Mouse (Mus musculus) bone marrow, adult 2 months (tissue): Measurements from ENCODE around the gene Gtf3c2. TPM values are rescaled to one million over a fixed set of nuclear protein-coding genes. Genes with fewer than 3 reads are reported as not detected.

ENCODE experiments used
- H3K27ac ChIP-seq: fragments of 200-500 bp; 2 replicates; pipeline ENCODE4 v1.5.1; 2012; ENCODE audit warnings: low read depth, mild to moderate bottlenecking, control low read depth, inconsistent platforms, low read length; ENCODE audit not compliant: control insufficient read depth, poor library complexity, insufficient read depth
- H3K4me1 ChIP-seq: fragments of 200-500 bp; 2 replicates; pipeline ENCODE4 v1.6.1; 2011; ENCODE audit warnings: low read length; ENCODE audit not compliant: control insufficient read depth, insufficient read depth
- H3K4me3 ChIP-seq: fragments of 200-500 bp; replicated peaks from 2 replicates; pipeline ENCODE3; 2011; ENCODE audit warnings: mild to moderate bottlenecking, low read depth, low read length, control low read depth; ENCODE audit not compliant: control insufficient read depth
- CTCF ChIP-seq: fragments of 200-500 bp; IDR thresholded peaks from 2 replicates; pipeline ENCODE4 v1.5.1; 2011; ENCODE audit warnings: low read length, control low read depth; ENCODE audit not compliant: control insufficient read depth, insufficient read depth
- POLR2A ChIP-seq: fragments of 200-500 bp; IDR thresholded peaks from 2 replicates; pipeline ENCODE4 v1.6.1; 2011; ENCODE audit warnings: low read depth, mild to moderate bottlenecking, control low read depth, low read length, borderline replicate concordance; ENCODE audit not compliant: control insufficient read depth
- WGBS: fragments of 180-500 bp; shearing (Covaris S2); methylation state at CpG from one replicate; pipeline ENCODE4 v1.1.7; 2018; 5-methylcytosine and 5-hydroxymethylcytosine counted together
- polyA plus RNA-seq: library from polyadenylated mRNA; stranded (reverse); fragments of >200 nt; gene quantifications from 2 replicates; pipeline ENCODE4 v1.2.4, GENCODE M21; 2011; ENCODE audit warnings: low replicate concordance; ENCODE audit not compliant: missing spikeins, insufficient read depth, insufficient read length

Gtf3c2 gene
- polyA plus RNA-seq, 1 experiment: 67.3 TPM

GRCm38 (mm10) chr5:31149781-31150180 is 30.2 kb downstream of the Gtf3c2 start:
- no peak for TF ChIP-seq POLR2A
- TF ChIP-seq CTCF: no peak
- H3K4me1 ChIP-seq: peaks cover 2% of the 10 kb centered on the region
- H3K27ac ChIP-seq: no peak overlapping the region
- WGBS: 82% methylated on average over 4 of the region's 4 CpGs
- no peak overlapping the region for H3K4me3 ChIP-seq

DNA sequence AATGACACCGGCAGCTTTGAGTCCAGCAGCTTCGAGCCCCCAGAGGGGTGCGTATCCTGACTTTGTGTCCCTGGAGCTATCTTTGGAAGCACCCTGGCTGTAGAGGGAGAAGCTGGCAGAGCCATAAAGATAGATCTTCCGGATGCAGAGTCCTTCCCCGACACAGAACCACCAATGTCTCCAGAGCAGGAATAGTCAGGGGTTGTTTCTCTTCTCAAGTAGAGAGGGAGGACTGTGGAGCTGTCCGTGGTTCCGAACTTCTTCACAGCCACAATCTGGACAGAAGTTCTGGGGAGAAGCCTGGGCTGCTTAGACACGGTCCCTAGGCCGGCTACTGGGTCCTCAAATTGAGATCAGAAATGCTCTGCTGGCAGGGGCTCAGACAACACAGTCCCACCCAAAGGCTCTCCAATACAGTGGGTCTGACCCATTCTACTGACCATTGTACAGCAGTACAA is 40.9 kb downstream of the Gtf3c2 start:
- WGBS: 14% methylated on average over 9 of the region's 9 CpGs
- no peak overlapping the region for H3K27ac ChIP-seq
- no peak for TF ChIP-seq CTCF
- no peak for TF ChIP-seq POLR2A
- H3K4me3 ChIP-seq: no peak overlapping the region
- no peaks in the 10 kb centered on the region; the same call in 1 of the 2 replicates for H3K4me1 ChIP-seq

GRCm38 (mm10) chr5:31138241-31138967 is 41.5 kb downstream of the Gtf3c2 start, which contains the start of gene Ucn:
TSS of gene Ucn (minus strand) at chr5:31138829.
- no peak within 1 kb of the TSS for H3K27ac ChIP-seq
- WGBS: 6% methylated on average over 52 of the region's 52 CpGs
- H3K4me1 ChIP-seq: no peaks in the 10 kb centered on the region; the same call in 1 of the 2 replicates
- no peak within 1 kb of the TSS for H3K4me3 ChIP-seq
- TF ChIP-seq POLR2A (no peak), CTCF (no peak)

GRCm38 (mm10) chr5:31137658-31138057 is 42.3 kb downstream of the Gtf3c2 start:
- 9% methylated on average over 13 of the region's 13 CpGs for WGBS
- Histone ChIP-seq H3K4me1 (no peaks in the 10 kb centered on the region; the same call in 1 of the 2 replicates), H3K27ac (no peak overlapping the region), H3K4me3 (no peak overlapping the region)
- TF ChIP-seq POLR2A (no peak), CTCF (no peak)

DNA sequence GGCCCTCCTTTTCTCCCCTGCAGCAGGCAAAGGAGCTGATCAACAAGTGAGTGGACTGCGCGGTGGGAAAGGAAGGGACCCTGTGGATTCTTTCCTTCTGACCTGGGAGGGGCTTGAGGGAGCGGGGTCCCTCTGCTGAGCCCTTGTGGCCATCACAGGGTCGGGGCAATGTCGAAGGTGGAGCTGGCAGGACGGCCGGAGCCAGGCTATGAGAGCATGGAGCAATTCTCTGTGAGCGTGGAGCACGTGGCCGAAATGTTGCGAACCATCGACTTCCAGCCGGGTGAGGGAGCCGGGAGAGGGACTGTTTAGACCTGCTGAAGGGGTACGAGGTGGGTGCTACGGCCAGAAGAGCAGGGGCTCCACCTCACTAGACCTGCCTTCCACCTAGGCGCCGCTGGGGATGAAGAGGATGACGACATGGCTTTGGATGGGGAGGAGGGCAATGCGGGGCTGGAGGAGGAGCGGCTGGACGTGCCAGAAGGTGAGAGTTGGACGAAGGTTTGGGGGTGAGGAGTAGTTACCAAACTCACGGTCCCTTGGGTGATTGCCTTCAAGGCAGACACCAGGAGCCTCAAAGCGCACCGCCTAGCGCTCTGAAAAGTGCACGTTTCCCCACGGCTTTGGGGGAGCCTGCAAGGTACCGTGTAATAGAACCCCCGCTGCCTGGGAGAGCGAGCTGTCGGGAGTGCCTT is 43.1 kb downstream of the Gtf3c2 start:
- Histone ChIP-seq H3K27ac (no peak overlapping the region; the same call in 1 of the 2 replicates), H3K4me3 (no peak overlapping the region), H3K4me1 (no peaks in the 10 kb centered on the region; the same call in 1 of the 2 replicates)
- WGBS: 4% methylated on average over 33 of the region's 33 CpGs
- no peak for TF ChIP-seq POLR2A
- no peak for TF ChIP-seq CTCF

GRCm38 (mm10) chr5:31126050-31126449 is 53.9 kb downstream of the Gtf3c2 start:
- Histone ChIP-seq H3K4me3 (no peak overlapping the region), H3K4me1 (no peaks in the 10 kb centered on the region), H3K27ac (no peak overlapping the region)
- WGBS: 39% methylated on average over 5 of the region's 5 CpGs
- no peak for TF ChIP-seq POLR2A
- TF ChIP-seq CTCF: no peak

GRCm38 (mm10) chr5:31123481-31123880 is 56.5 kb downstream of the Gtf3c2 start:
- Histone ChIP-seq H3K4me1 (no peaks in the 10 kb centered on the region), H3K27ac (no peak overlapping the region), H3K4me3 (no peak overlapping the region)
- 54% methylated on average over 2 of the region's 2 CpGs for WGBS
- TF ChIP-seq POLR2A: no peak
- TF ChIP-seq CTCF: no peak

DNA sequence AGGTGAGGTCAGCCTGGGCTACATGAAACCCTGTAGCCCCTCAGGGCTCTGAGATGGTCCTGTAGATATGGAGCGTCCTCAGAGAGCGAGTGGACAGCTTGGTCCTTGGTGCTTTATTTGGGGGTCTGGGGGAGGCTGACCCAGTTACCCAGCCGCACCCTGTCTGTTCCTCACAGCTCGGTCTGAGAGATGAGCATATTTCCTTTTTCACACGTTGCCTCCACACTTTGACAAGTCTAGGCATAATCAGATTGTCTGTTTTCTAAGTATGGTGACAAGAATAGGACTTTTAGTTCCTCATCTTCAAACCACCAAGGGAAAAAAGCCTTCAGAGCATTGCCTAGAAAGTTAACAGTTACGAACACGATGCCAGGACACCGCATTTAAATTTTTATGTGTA is 58.8 kb downstream of the Gtf3c2 start:
- TF ChIP-seq CTCF (no peak), POLR2A (no peak)
- 43% methylated on average over 8 of the region's 8 CpGs for WGBS
- Histone ChIP-seq H3K27ac (no peak overlapping the region), H3K4me3 (no peak overlapping the region), H3K4me1 (no peaks in the 10 kb centered on the region)
